In the genomic region with DNA sequence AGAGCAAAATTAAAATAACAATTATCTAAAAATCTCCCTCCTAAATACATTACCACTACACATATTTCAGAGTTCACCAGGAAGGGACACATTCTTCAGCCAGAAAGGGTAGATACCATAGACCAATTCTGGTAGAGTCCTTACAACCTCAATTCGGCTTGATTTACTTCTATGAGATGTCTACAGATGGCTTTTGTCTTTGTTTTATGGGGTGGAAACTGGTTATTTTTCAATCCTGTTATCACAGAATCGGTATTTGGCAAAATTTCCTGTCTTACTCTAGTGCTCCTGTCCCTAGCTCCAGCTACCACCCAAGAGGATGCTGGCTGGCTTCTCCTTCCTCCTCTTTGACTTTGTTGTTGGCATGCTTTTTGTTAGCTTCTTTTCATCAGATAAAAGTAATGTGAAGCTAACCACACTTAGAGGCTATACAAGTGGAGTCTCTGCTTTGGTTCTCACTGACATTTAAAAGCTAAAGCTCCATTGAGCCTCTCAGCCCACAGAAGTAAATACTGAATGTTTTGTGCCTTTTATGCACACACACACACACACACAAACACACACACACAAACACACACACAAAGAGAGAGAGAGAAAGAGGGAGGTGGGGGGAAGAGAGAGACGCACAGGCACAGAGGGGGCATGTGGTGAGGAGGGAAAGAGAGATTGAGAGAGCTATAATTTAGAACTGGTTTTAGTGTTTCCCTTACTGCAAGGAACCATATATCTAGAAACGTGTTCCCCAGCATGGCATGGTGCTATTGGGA, we compare ENCODE assay signal across 20 mouse cellular contexts.
DNase-seq lines count a peak whose midpoint lies in the region; ATAC-seq and TF ChIP-seq lines count a peak whose summit lies in the region.
"Had no signal": no experiment of that assay in that cellular context is flagged by ENCODE, and none has a peak within 500 bp of the region (broad histone marks: within the 10 kb centered on the region; RNA-seq: fewer than 3 reads in every experiment).

No protein-coding gene starts in this region.

- H3K9ac ChIP-seq in forebrain, embryonic 14.5 days (ENCODE audit: low read length), result no peak overlapping the region
- no peak overlapping the region for H3K9ac ChIP-seq in forebrain, embryonic 11.5 days (ENCODE audit: low read length)
- no peak overlapping the region for H3K9ac ChIP-seq in kidney, postnatal 0 days (ENCODE audit: low read depth, low read length)
- no peak overlapping the region for H3K9ac ChIP-seq in midbrain, postnatal 0 days (replicated peaks; ENCODE audit: low read length, poor library complexity, severe bottlenecking)
- H3K9ac ChIP-seq in midbrain, embryonic 14.5 days (replicated peaks; ENCODE audit: low read length), result no peak overlapping the region
- H3K9ac ChIP-seq: midbrain, embryonic 15.5 days had no signal

- H3K27ac ChIP-seq in forebrain, embryonic 14.5 days (ENCODE audit: low read depth, low read length), result no peak overlapping the region
- H3K27ac ChIP-seq in forebrain, embryonic 11.5 days (ENCODE audit: low read depth, low read length), result no peak overlapping the region
- peak overlapping the region; percentile 42; the same call in 1 of the 2 replicates for H3K27ac ChIP-seq in kidney, postnatal 0 days
- no peak overlapping the region for H3K27ac ChIP-seq in midbrain, postnatal 0 days (ENCODE audit: low read depth, low read length)
- no peak overlapping the region for H3K27ac ChIP-seq in midbrain, embryonic 14.5 days (replicated peaks; ENCODE audit: low read depth, low read length)
- H3K27ac ChIP-seq: heart, embryonic 10.5 days; midbrain, embryonic 15.5 days had no signal

- no peak overlapping the region for H3K4me2 ChIP-seq in forebrain, embryonic 14.5 days (ENCODE audit: low read length)
- H3K4me2 ChIP-seq in forebrain, embryonic 11.5 days (ENCODE audit: low read depth, low read length, severe bottlenecking), result no peak overlapping the region
- no peak overlapping the region for H3K4me2 ChIP-seq in kidney, postnatal 0 days (ENCODE audit: low read length)
- H3K4me2 ChIP-seq in midbrain, postnatal 0 days (ENCODE audit: low read depth, low read length, poor library complexity, severe bottlenecking), result no peak overlapping the region
- no peak overlapping the region for H3K4me2 ChIP-seq in midbrain, embryonic 14.5 days (ENCODE audit: low read length)
- H3K4me2 ChIP-seq: midbrain, embryonic 15.5 days had no signal

- H3K9me3 ChIP-seq in forebrain, embryonic 14.5 days (replicated peaks; ENCODE audit: control insufficient read depth, low read length), result no peaks in the 10 kb centered on the region
- H3K9me3 ChIP-seq in forebrain, embryonic 11.5 days (ENCODE audit: control insufficient read depth, low read length), result no peaks in the 10 kb centered on the region
- no peaks in the 10 kb centered on the region for H3K9me3 ChIP-seq in kidney, postnatal 0 days (replicated peaks; ENCODE audit: low read length)
- no peaks in the 10 kb centered on the region for H3K9me3 ChIP-seq in midbrain, postnatal 0 days (ENCODE audit: low read length)
- no peaks in the 10 kb centered on the region for H3K9me3 ChIP-seq in midbrain, embryonic 14.5 days (ENCODE audit: control insufficient read depth, low read length)
- H3K9me3 ChIP-seq: heart, embryonic 10.5 days; midbrain, embryonic 15.5 days had no signal

- 51% methylated on average over 4 of the region's 4 CpGs for WGBS in forebrain, embryonic 14.5 days
- 65% methylated on average over 4 of the region's 4 CpGs for WGBS in forebrain, embryonic 11.5 days
- 26% methylated on average over 4 of the region's 4 CpGs for WGBS in kidney, postnatal 0 days
- 73% methylated on average over 4 of the region's 4 CpGs for WGBS in midbrain, postnatal 0 days
- WGBS in midbrain, embryonic 14.5 days, result 72% methylated on average over 4 of the region's 4 CpGs

- TF ChIP-seq CTCF in kidney, postnatal 0 days (IDR thresholded peaks at IDR 0.05; ENCODE audit: low read depth), result no peak
- TF ChIP-seq CTCF in midbrain, postnatal 0 days (IDR thresholded peaks at IDR 0.05), result no peak

- no peak overlapping the region for H3K4me3 ChIP-seq in forebrain, embryonic 14.5 days (ENCODE audit: low read depth, low read length)
- H3K4me3 ChIP-seq in forebrain, embryonic 11.5 days (ENCODE audit: low read depth, low read length), result no peak overlapping the region
- no peak overlapping the region for H3K4me3 ChIP-seq in kidney, postnatal 0 days (replicated peaks; ENCODE audit: low read depth, low read length)
- H3K4me3 ChIP-seq in midbrain, postnatal 0 days (ENCODE audit: low read depth, low read length), result no peak overlapping the region
- no peak overlapping the region for H3K4me3 ChIP-seq in midbrain, embryonic 14.5 days (replicated peaks; ENCODE audit: low read depth, low read length)
- H3K4me3 ChIP-seq: heart, embryonic 10.5 days; midbrain, embryonic 15.5 days; myocyte had no signal

- no peaks in the 10 kb centered on the region for H3K27me3 ChIP-seq in forebrain, embryonic 14.5 days (replicated peaks; ENCODE audit: control insufficient read depth, insufficient read depth, low read length)
- H3K27me3 ChIP-seq in forebrain, embryonic 11.5 days (ENCODE audit: control insufficient read depth, insufficient read depth, low read length), result no peaks in the 10 kb centered on the region
- H3K27me3 ChIP-seq in kidney, postnatal 0 days (ENCODE audit: insufficient read depth, low read length), result no peaks in the 10 kb centered on the region
- H3K27me3 ChIP-seq in midbrain, postnatal 0 days (ENCODE audit: insufficient read depth, low read length), result no peaks in the 10 kb centered on the region
- no peaks in the 10 kb centered on the region for H3K27me3 ChIP-seq in midbrain, embryonic 14.5 days (ENCODE audit: control insufficient read depth, insufficient read depth, low read length)
- H3K27me3 ChIP-seq: midbrain, embryonic 15.5 days had no signal

- intact Hi-C loops in left cerebral cortex, postnatal 36 days (cut with DNase I), result no loop called here

- no peaks in the 10 kb centered on the region for H3K4me1 ChIP-seq in forebrain, embryonic 14.5 days (ENCODE audit: control insufficient read depth, insufficient read depth, low read length)
- no peaks in the 10 kb centered on the region for H3K4me1 ChIP-seq in forebrain, embryonic 11.5 days (replicated peaks; ENCODE audit: control insufficient read depth, insufficient read depth, low read length)
- no peaks in the 10 kb centered on the region for H3K4me1 ChIP-seq in kidney, postnatal 0 days (replicated peaks; ENCODE audit: insufficient read depth, low read length)
- no peaks in the 10 kb centered on the region for H3K4me1 ChIP-seq in midbrain, postnatal 0 days (ENCODE audit: insufficient read depth, low read length)
- no peaks in the 10 kb centered on the region for H3K4me1 ChIP-seq in midbrain, embryonic 14.5 days (ENCODE audit: control insufficient read depth, insufficient read depth, low read length)
- H3K4me1 ChIP-seq: heart, embryonic 10.5 days; midbrain, embryonic 15.5 days had no signal

- DNase-seq in forebrain, embryonic 14.5 days (ENCODE audit: low spot score), result peak; percentile 4
- no peak for DNase-seq in forebrain, embryonic 11.5 days (ENCODE audit: low spot score)
- peak; percentile 71 for DNase-seq in kidney, postnatal 0 days (ENCODE audit: low spot score)
- no peak for DNase-seq in kidney, postnatal 25 days
- peak; percentile 32 for DNase-seq in midbrain, postnatal 0 days (ENCODE audit: low spot score)
- DNase-seq in midbrain, embryonic 14.5 days, result no peak
- DNase-seq in Muller cell, postnatal 12 days (ENCODE audit: inconsistent ontology term), result peak; percentile 61
- DNase-seq in left cerebral cortex, postnatal 36 days (ENCODE audit: low spot score in 2 of 2), result no peak
- DNase-seq: adrenal gland, postnatal 14 days; cerebellum, adult 8-10 months; cerebellum, postnatal 36 days; gastrocnemius, postnatal 10 days; heart, postnatal 4 days; lung, postnatal 4 days; right cerebral cortex, postnatal 14 days had no signal

- ATAC-seq in forebrain, embryonic 14.5 days, result no peak
- ATAC-seq in forebrain, embryonic 11.5 days (replicated peaks; ENCODE audit: low FRiP score), result no peak
- no peak for ATAC-seq in kidney, postnatal 0 days (replicated peaks; ENCODE audit: low FRiP score, low read depth)
- ATAC-seq in midbrain, postnatal 0 days (ENCODE audit: low FRiP score), result no peak
- ATAC-seq in midbrain, embryonic 14.5 days (ENCODE audit: low FRiP score, low TSS enrichment), result no peak
- ATAC-seq: forebrain, embryonic 16.5 days; intestine, postnatal 0 days; midbrain, embryonic 15.5 days had no signal

- H3K36me3 ChIP-seq in forebrain, embryonic 14.5 days (ENCODE audit: control insufficient read depth, insufficient read depth, low read length), result no peaks in the 10 kb centered on the region
- H3K36me3 ChIP-seq in forebrain, embryonic 11.5 days (ENCODE audit: control insufficient read depth, insufficient read depth, low read length), result no peaks in the 10 kb centered on the region
- no peaks in the 10 kb centered on the region for H3K36me3 ChIP-seq in kidney, postnatal 0 days (ENCODE audit: insufficient read depth, low read length)
- H3K36me3 ChIP-seq in midbrain, postnatal 0 days (ENCODE audit: insufficient read depth, low read length), result no peaks in the 10 kb centered on the region
- no peaks in the 10 kb centered on the region for H3K36me3 ChIP-seq in midbrain, embryonic 14.5 days (ENCODE audit: control insufficient read depth, insufficient read depth, low read length)
- H3K36me3 ChIP-seq: heart, embryonic 10.5 days; midbrain, embryonic 15.5 days had no signal

Comparison
In these comparisons a context has a peak if more than half of its experiments do, and no peak if none do; other contexts are left out.
1. DNase-seq: peak in forebrain, embryonic 14.5 days (single experiment), kidney, postnatal 0 days (single experiment), midbrain, postnatal 0 days (single experiment) and Muller cell, postnatal 12 days (single experiment); none in forebrain, embryonic 11.5 days (single experiment), kidney, postnatal 25 days (0 of 2), midbrain, embryonic 14.5 days (single experiment) and left cerebral cortex, postnatal 36 days (0 of 2).